Mouse (Mus musculus): Measurements from ENCODE around the gene Serpinb9b.

DNA sequence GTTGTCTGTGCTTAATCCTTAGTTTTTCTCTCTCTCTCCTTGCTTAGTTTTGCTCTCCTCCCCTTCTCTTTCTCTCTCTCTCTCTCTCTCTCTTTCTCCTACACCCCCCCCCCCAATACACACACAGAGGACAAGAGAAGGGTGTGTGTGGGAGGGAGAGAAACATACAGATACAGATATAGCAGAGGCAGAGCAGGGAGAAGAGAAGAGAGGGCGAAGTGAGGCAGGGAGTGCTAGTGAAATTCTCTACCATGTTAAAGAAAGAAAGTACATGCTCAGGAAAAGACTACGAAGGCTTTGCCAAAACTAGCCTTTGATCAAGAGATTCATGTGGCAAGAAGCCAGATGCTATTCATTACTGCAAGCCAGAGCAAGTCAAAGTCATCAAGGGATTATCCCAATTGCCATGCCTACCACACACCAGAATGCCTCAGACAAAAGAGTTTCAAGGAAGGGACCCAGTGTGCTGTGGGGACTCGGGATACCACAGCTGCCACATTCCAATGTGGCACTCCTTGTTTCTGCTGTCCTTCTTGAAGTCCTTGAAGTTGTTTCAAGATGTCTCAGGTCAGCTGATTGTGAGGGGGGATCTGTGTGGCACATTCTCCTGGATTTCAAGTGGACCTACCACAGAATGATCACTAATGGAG, 51.0 kb downstream of the Serpinb9b start, which contains the start of gene Serpinb1b:
- TF ChIP-seq CTCF (IDR thresholded peaks at IDR 0.05 in 2 of 3, conservative IDR thresholded peaks at IDR 0.05 in 1 of 3; ENCODE audit: control insufficient read depth in 1 of 3, insufficient read depth in 1 of 3, low read depth in 2 of 3, low read length in 3 of 3, poor library complexity in 1 of 3, severe bottlenecking in 1 of 3) (no peak), TCF12 (IDR thresholded peaks at IDR 0.05; ENCODE audit: low read depth, low read length) (no peak), MXI1 (IDR thresholded peaks at IDR 0.05; ENCODE audit: low read depth, low read length) (no peak), USF1 (IDR thresholded peaks at IDR 0.05; ENCODE audit: low read depth, low read length) (no peak), TAL1 (IDR thresholded peaks at IDR 0.05; ENCODE audit: low read length) (no peak)

All from MEL (cell line).